Mouse (Mus musculus) heart, postnatal 36 days (tissue): Measurements from ENCODE around the gene Mefv. TPM values are rescaled to one million over a fixed set of nuclear protein-coding genes. Genes with fewer than 3 reads are reported as not detected.
"Not testable (repeated sequence)": the region's sequence is repeated elsewhere in the genome, so short reads cannot be mapped to it uniquely, and the experiment has no call there.

Experiments
- DNase-seq, 2 experiments: peaks; one replicate each; pipeline ENCODE4 v3.0.0; 2021 to 2022
- intact Hi-C: fragments of 180-260 bp; cut with DNase I; formaldehyde crosslinking; loops from one replicate; pipeline ENCODE4 v1.15.1; 2025
- total RNA-seq, 2 experiments: library from RNA; stranded (reverse); gene quantifications; 2 replicates each; pipeline ENCODE4 v1.2.3; 2021

Mefv gene
- not detected for total RNA-seq

DNA sequence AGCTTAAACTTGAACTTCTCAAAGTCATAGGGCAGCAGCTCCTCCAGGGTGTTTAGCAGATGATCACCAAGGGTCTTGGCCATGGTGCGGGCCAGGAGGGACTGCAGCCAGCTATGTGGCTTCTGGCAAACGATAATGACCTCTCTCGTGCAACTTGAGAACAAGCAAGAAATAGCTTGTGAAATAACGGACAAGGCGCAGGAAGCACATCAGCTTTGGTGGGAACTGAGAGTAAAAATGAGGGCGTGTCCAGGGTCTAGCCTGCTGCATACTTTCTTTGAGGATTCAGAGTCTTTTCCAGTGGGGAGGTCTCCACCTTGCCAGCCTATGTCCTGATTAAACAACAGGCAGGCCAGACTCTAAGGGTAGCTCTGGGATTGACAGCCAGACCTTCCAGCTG, at the start of gene Mefv:
Gene Mefv, minus strand, starts transcription at position 118 of the 400 bp plus-strand sequence.
- intact Hi-C loops: no loop called here
- no peak for DNase-seq

DNA sequence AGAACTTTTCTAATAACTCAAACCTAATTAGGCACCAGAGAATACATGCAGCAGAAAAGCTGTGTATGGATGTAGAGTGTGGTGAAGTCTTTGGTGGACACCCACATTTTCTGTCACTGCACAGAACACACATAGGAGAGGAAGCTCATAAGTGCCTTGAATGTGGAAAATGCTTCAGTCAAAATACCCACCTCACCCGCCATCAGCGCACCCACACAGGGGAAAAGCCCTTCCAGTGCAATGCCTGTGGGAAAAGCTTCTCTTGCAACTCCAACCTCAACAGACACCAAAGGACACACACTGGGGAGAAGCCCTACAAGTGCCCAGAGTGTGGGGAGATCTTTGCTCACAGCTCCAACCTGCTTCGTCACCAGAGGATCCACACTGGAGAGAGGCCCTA, 31.1 kb upstream of the Mefv start:
- no peak for DNase-seq
- intact Hi-C loops: loop anchor here (5.0 kb wide), 1 partner anchor 253 kb away; the partner anchor contains the start of gene Slx4

GRCm38 (mm10) chr16:3745656-3746055, 27.8 kb upstream of the Mefv start:
- DNase-seq: no peak
- intact Hi-C loops: loop anchor here (2.0 to 5.0 kb wide), 2 partner anchors 165 to 257 kb away; partner anchors contain the start of gene Slx4

DNA sequence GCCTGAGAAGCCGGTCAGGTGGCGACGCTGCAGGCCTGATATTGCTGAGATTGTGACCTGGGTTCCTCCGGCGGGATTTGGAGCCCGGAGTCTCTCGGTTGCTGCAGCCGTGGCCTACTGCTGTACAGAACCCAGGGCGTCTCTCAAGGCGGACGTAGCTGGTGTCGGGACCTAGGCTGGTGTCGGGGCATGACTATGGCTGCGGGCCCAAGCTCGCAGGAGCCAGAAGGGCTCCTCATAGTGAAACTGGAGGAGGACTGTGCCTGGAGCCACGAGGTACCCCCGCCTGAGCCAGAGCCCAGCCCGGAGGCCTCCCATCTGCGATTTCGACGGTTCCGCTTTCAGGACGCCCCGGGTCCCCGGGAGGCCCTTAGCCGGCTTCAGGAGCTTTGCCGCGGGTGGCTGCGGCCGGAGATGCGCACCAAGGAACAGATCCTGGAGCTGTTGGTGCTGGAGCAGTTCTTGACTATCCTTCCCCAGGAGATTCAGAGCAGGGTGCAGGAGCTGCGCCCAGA, 26.3 kb upstream of the Mefv start:
- peak in 1 of 2 experiments; percentile 23 for DNase-seq
- intact Hi-C loops: loop anchor here (2.0 to 5.0 kb wide), 2 partner anchors 103 to 167 kb away; partner anchors contain the start of gene Zfp174

DNA sequence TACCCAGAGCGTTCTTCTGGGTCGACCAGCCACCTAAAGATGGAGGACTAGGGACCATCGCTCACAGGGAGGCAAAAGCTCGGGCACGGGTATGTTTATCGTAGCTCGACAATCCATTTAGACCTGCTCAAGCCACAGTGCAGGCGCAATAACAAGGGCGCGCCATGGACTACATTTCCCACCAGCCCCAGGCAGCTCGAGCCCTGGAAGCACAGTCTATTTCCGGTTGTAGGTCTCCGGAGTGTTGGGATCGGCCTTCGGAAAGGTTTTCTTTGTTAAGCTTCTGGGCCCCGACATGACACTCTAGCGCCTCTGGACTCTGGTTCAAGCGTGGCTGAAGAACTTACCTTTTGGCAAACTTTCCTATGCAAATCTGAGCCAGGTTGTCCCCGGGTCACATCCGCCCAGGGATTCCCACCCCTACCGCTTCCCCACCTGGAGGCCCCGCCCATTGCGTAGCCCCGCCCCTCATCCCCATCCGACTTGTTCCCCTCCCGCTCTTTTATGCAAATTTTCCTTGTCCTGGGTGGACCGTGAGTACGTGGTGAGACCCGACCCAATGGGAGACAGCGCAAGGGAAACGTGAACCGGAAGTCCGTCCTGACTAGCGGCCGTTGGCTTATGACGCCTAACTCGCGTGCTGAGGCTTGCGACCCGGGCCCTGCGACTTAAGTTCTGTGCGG, 25.7 kb upstream of the Mefv start, which contains the start of gene Zfp263:
Gene Zfp263, plus strand, starts transcription at position 591 of the 683 bp plus-strand sequence.
- intact Hi-C loops: loop anchor here (2.0 to 5.0 kb wide), 2 partner anchors 104 to 167 kb away; partner anchors contain the start of gene Zfp174

GRCm38 (mm10) chr16:3742466-3742865, 24.6 kb upstream of the Mefv start:
- DNase-seq: no peak
- intact Hi-C loops: loop anchor here (5.0 kb wide), 1 partner anchor 105 kb away; the partner anchor contains the start of gene Zfp174

More for the DNA sequence above, 25.7 kb upstream of the Mefv start, which contains the start of gene Zfp263:
- peak; percentile 82 to 92 for DNase-seq

DNA sequence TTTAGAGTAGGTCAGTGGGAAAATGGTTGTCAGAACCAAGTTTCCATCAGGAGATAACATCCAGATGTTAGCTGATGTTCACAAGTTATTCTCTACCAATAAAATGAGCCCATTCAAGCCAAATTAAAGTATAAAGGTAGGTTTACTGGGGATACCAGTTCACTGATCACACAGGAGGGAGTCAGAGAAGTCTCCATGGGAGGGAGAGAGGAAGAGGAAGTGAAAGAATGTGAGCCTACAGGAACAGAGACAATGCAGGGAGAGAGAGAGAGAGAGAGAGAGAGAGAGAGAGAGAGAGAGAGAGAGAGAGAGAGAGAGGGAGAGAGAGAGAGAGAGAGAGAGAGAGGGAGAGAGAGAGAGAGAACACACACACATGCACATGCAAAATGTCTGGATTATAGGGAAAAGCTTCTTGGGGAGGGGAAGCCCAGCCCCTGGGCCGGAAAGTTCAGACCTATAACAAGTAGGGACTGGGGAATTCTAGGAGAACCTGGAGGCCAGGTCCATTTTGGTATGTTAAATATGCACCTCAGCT, 15.4 kb upstream of the Mefv start:
- DNase-seq: no peak
- intact Hi-C loops: no loop called here

GRCm38 (mm10) chr16:3732612-3733011, 14.7 kb upstream of the Mefv start:
- DNase-seq: no peak
- intact Hi-C loops: no loop called here

- intact Hi-C loops: no loop called here
- DNase-seq: no peak
Observed at GRCm38 (mm10) chr16:3727980-3728720, 10.3 kb upstream of the Mefv start.

DNA sequence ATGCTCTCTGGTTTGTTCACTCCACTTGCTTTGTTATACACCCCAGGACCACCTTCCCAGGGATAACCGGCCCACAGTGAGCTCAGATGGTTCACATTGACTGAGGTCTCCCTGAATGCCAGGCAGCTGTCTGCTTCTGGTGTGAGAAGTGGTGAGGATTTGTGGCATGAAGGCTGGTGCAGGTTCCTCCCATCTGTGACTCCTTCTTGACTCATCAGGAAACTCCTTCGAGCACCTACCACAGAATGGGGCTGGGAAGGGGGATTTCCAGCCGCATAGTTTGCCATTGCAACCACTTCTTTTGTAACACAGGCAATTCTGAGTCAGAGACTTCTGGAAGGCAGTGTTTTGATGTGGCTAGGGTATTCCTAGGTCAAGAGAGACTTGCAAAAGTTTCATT, 5.3 kb upstream of the Mefv start:
- intact Hi-C loops: no loop called here
- no peak for DNase-seq

GRCm38 (mm10) chr16:3714731-3715130, 3.2 kb downstream of the Mefv start:
- intact Hi-C loops: no loop called here
- no peak for DNase-seq

GRCm38 (mm10) chr16:3706680-3707079, 11.2 kb downstream of the Mefv start:
- intact Hi-C loops: no loop called here
- DNase-seq: no peak

DNA sequence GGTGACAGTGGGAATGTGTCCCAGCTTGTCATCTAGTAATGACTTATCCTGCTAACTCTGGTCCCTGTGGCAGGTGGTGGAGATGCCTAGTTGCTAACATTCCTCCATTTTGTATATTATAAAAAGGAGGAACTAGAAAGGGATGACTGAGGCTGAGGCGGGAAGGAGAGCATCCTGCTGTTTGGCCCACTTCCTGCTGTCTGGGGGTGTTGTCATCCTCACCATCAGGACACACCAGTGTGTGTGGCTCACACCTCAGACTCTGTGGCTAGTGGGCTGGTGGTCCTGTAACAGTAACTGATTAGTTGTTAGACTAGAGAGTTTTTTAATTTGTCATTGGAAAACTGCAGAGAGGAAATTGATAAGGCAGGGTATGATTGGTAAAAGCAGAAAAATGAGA, 17.0 kb downstream of the Mefv start:
- intact Hi-C loops: no loop called here
- DNase-seq: no peak

GRCm38 (mm10) chr16:3699281-3699680, 18.6 kb downstream of the Mefv start:
- DNase-seq: no peak
- intact Hi-C loops: no loop called here

- intact Hi-C loops, DNase-seq: not testable (repeated sequence)
Observed at GRCm38 (mm10) chr16:3689608-3690007, 28.3 kb downstream of the Mefv start.

Other genes starting within 250 kb of the Mefv start
- not detected for gene Olfr161, start 127.1 kb downstream of the Mefv start, total RNA-seq
- gene Zfp263, start 26.0 kb upstream of the Mefv start, total RNA-seq: 1 to 10 TPM; 8.2 to 8.5 TPM
- gene Olfr15, start 112.8 kb upstream of the Mefv start, total RNA-seq: not detected
- 1 to 10 TPM; 1.4 to 1.6 TPM for gene Zfp174, start 129.2 kb upstream of the Mefv start, total RNA-seq
- gene Naa60, start 154.3 kb upstream of the Mefv start, total RNA-seq: 10 to 100 TPM; 50.1 to 53.6 TPM
- 10 to 100 TPM; 11.1 to 11.8 TPM for gene Zfp597, start 166.5 kb upstream of the Mefv start, total RNA-seq
- under 1 TPM in 1 of 2 experiments, not detected in 1; 0.60 TPM for gene Gm20695, start 166.6 kb upstream of the Mefv start, total RNA-seq
- 1 to 10 TPM; 2.7 to 6.9 TPM for gene 1700037C18Rik, start 190.6 kb upstream of the Mefv start, total RNA-seq
- 10 to 100 TPM; 10.5 to 11.6 TPM for gene Cluap1, start 190.7 kb upstream of the Mefv start, total RNA-seq